Mouse (Mus musculus) embryonic facial prominence, embryonic 12.5 days (tissue): ENCODE results near the gene Tgfbr3l. TPM values are rescaled to one million over a fixed set of nuclear protein-coding genes. Genes with fewer than 3 reads are reported as not detected.

Source experiments
- ATAC-seq: fragments of 200-750 bp; cut with Nextera tagmentation; 2 replicates; pipeline ENCODE4 v1.8.0; 2017; ENCODE audit not compliant: insufficient number of reproducible peaks, insufficient read depth, low FRiP score, low TSS enrichment
- H3K27ac ChIP-seq: fragments of 300-500 bp; sonication (generic); 2 replicates; pipeline ENCODE4 v1.5.1; 2016; ENCODE audit warnings: mild to moderate bottlenecking
- H3K27me3 ChIP-seq: fragments of 300-500 bp; sonication (generic); 2 replicates; pipeline ENCODE4 v1.6.1; 2016; ENCODE audit warnings: mild to moderate bottlenecking, moderate library complexity
- H3K36me3 ChIP-seq: fragments of 300-500 bp; sonication (generic); 2 replicates; pipeline ENCODE4 v1.6.1; 2016; ENCODE audit warnings: mild to moderate bottlenecking
- H3K4me1 ChIP-seq: fragments of 300-500 bp; sonication (generic); 2 replicates; pipeline ENCODE4 v1.6.1; 2016
- H3K4me2 ChIP-seq: fragments of 300-500 bp; sonication (generic); replicated peaks from 2 replicates; pipeline ENCODE4 v1.6.1; 2016; ENCODE audit warnings: mild to moderate bottlenecking, moderate library complexity
- H3K4me3 ChIP-seq: fragments of 300-500 bp; sonication (generic); 2 replicates; pipeline ENCODE4 v1.5.1; 2016; ENCODE audit warnings: mild to moderate bottlenecking
- H3K9ac ChIP-seq: fragments of 300-500 bp; sonication (generic); 2 replicates; pipeline ENCODE4 v1.6.1; 2016; ENCODE audit warnings: mild to moderate bottlenecking, moderate library complexity
- H3K9me3 ChIP-seq: fragments of 300-500 bp; sonication (generic); 2 replicates; pipeline ENCODE4 v1.6.1; 2016; ENCODE audit warnings: mild to moderate bottlenecking, moderate library complexity
- WGBS: fragments of 180-500 bp; shearing (Covaris S2); methylation state at CpG from one replicate; pipeline ENCODE4 v1.1.7; 2016; 5-methylcytosine and 5-hydroxymethylcytosine counted together
- polyA plus RNA-seq: library from polyadenylated mRNA; unstranded; fragments of >200 nt; fragmentation: Nextera tagmentation; extraction: Ambion mirVana; gene quantifications from 2 replicates; pipeline ENCODE4 v1.2.1, GENCODE M21; 2016

Tgfbr3l gene
- polyA plus RNA-seq, 1 experiment from 2014 or later: 6.5 TPM

GRCm38 (mm10) chr8:4275275-4276110, 27.5 kb downstream of the Tgfbr3l start, which contains the start of gene Timm44:
TSS of gene Timm44 (minus strand) at chr8:4275913.
- peak within 1 kb of the TSS; percentile 66 for H3K9ac ChIP-seq
- under 1% methylated on average over 39 of the region's 39 CpGs for WGBS
- H3K4me2 ChIP-seq: peak within 1 kb of the TSS; percentile 72
- peak; percentile 91 for ATAC-seq
- no peaks in the 10 kb centered on the region for H3K9me3 ChIP-seq
- H3K4me3 ChIP-seq: peak within 1 kb of the TSS; percentile 64
- H3K36me3 ChIP-seq: peaks cover 23% of the 10 kb centered on the region
- peak within 1 kb of the TSS; percentile 41; the same call in 1 of the 2 replicates for H3K27ac ChIP-seq
- peaks cover 7% of the 10 kb centered on the region for H3K4me1 ChIP-seq
- H3K27me3 ChIP-seq: no peaks in the 10 kb centered on the region

- Histone ChIP-seq H3K9ac (peak overlapping the region; percentile 66), H3K9me3 (no peaks in the 10 kb centered on the region), H3K4me2 (peak overlapping the region; percentile 72), H3K36me3 (peaks cover 18% of the 10 kb centered on the region), H3K27ac (peak overlapping the region; percentile 41; the same call in 1 of the 2 replicates), H3K27me3 (no peaks in the 10 kb centered on the region), H3K4me3 (peak overlapping the region; percentile 64), H3K4me1 (peaks cover 7% of the 10 kb centered on the region)
- ATAC-seq: peak; percentile 47; the same call in 1 of the 2 replicates
- WGBS: 28% methylated on average over 9 of the region's 9 CpGs
Observed at GRCm38 (mm10) chr8:4276111-4276465, 28.1 kb downstream of the Tgfbr3l start.

GRCm38 (mm10) chr8:4292738-4293137, 44.7 kb downstream of the Tgfbr3l start:
- no peak overlapping the region for H3K4me3 ChIP-seq
- peaks cover 79% of the 10 kb centered on the region for H3K36me3 ChIP-seq
- H3K9ac ChIP-seq: no peak overlapping the region
- H3K27me3 ChIP-seq: no peaks in the 10 kb centered on the region
- H3K4me2 ChIP-seq: no peak overlapping the region
- 93% methylated on average over 5 of the region's 5 CpGs for WGBS
- no peak overlapping the region for H3K27ac ChIP-seq
- no peaks in the 10 kb centered on the region for H3K4me1 ChIP-seq
- ATAC-seq: no peak
- H3K9me3 ChIP-seq: no peaks in the 10 kb centered on the region

GRCm38 (mm10) chr8:4297822-4298221, 49.8 kb downstream of the Tgfbr3l start:
- Histone ChIP-seq H3K27me3 (no peaks in the 10 kb centered on the region), H3K9me3 (no peaks in the 10 kb centered on the region), H3K36me3 (peaks cover 83% of the 10 kb centered on the region), H3K4me3 (no peak overlapping the region), H3K27ac (no peak overlapping the region), H3K9ac (no peak overlapping the region), H3K4me2 (no peak overlapping the region), H3K4me1 (no peaks in the 10 kb centered on the region)
- no peak for ATAC-seq
- WGBS: 91% methylated on average over 4 of the region's 4 CpGs

Other genes with a start within 250 kb of the Tgfbr3l start
- gene Cd209f, start 142.4 kb upstream of the Tgfbr3l start, polyA plus RNA-seq: not detected in 2 replicates
- not detected in 2 replicates for gene Cd209g, start 114.1 kb upstream of the Tgfbr3l start, polyA plus RNA-seq
- 35.6 and 37.3 TPM in 2 replicates for gene Evi5l, start 81.6 kb upstream of the Tgfbr3l start, polyA plus RNA-seq
- gene Prr36, start 30.8 kb upstream of the Tgfbr3l start, polyA plus RNA-seq: 5.5 and 6.1 TPM in 2 replicates
- gene Lrrc8e, start 21.4 kb upstream of the Tgfbr3l start, polyA plus RNA-seq: 0.56 and 0.67 TPM in 2 replicates
- 36.1 and 40.1 TPM in 2 replicates for gene Map2k7, start 9.5 kb upstream of the Tgfbr3l start, polyA plus RNA-seq
- 1.1 and 2.0 TPM in 2 replicates for gene Gm49320, start 9.3 kb upstream of the Tgfbr3l start, polyA plus RNA-seq
- 71.3 and 71.7 TPM in 2 replicates for gene Snapc2, start 4.9 kb downstream of the Tgfbr3l start, polyA plus RNA-seq
- gene Ctxn1, start 11.1 kb downstream of the Tgfbr3l start, polyA plus RNA-seq: 120 and 141 TPM in 2 replicates
- gene Timm44, start 27.7 kb downstream of the Tgfbr3l start, polyA plus RNA-seq: 64.1 and 64.3 TPM in 2 replicates
- 23.1 and 26.0 TPM in 2 replicates for gene Ccl25, start 77.0 kb downstream of the Tgfbr3l start, polyA plus RNA-seq
- 316 and 334 TPM in 2 replicates for gene Elavl1, start 77.2 kb downstream of the Tgfbr3l start, polyA plus RNA-seq
- 13.9 and 14.9 TPM in 2 replicates for gene Cers4, start 244.8 kb downstream of the Tgfbr3l start, polyA plus RNA-seq